Mouse (Mus musculus): ENCODE measurements around the gene Parm1. TPM values are rescaled to one million over a fixed set of nuclear protein-coding genes. Genes with fewer than 3 reads are reported as not detected.

Gene Parm1
- polyA plus RNA-seq, 1 experiment from 2014 or later: 26.5 TPM

DNA sequence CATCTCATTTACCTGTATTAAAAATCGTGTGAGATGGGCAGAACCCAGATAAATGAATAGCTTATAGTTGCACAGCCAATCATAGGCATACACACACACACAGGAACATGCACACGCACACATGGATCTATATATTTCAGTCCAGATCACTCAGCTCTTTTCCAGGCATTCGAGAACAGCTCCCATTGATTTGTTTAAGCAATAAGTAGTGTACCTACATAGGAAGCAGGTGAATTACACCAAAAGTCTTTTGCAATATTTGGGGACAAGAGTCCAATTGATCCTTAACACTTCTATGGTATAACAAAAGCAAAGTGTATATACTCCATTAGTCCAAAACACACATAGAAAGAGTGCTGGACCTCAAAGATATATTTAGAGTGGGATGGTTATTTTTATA, 94.2 kb downstream of the Parm1 start:
- Histone ChIP-seq H3K36me3 (no peaks in the 10 kb centered on the region), H3K27ac (no peak overlapping the region), H3K27me3 (replicated peaks) (no peaks in the 10 kb centered on the region), H3K9me3 (no peaks in the 10 kb centered on the region), H3K4me3 (replicated peaks) (no peak overlapping the region), H3K4me2 (no peak overlapping the region), H3K4me1 (0 out of 2 replicates have a peak, but pooled peaks cover 3% of the 10 kb centered on the region), H3K9ac (no peak overlapping the region)
- 84% methylated on average over 3 of the region's 3 CpGs for WGBS
- no peak for ATAC-seq (ENCODE audit: insufficient read depth, low FRiP score, low read depth)

DNA sequence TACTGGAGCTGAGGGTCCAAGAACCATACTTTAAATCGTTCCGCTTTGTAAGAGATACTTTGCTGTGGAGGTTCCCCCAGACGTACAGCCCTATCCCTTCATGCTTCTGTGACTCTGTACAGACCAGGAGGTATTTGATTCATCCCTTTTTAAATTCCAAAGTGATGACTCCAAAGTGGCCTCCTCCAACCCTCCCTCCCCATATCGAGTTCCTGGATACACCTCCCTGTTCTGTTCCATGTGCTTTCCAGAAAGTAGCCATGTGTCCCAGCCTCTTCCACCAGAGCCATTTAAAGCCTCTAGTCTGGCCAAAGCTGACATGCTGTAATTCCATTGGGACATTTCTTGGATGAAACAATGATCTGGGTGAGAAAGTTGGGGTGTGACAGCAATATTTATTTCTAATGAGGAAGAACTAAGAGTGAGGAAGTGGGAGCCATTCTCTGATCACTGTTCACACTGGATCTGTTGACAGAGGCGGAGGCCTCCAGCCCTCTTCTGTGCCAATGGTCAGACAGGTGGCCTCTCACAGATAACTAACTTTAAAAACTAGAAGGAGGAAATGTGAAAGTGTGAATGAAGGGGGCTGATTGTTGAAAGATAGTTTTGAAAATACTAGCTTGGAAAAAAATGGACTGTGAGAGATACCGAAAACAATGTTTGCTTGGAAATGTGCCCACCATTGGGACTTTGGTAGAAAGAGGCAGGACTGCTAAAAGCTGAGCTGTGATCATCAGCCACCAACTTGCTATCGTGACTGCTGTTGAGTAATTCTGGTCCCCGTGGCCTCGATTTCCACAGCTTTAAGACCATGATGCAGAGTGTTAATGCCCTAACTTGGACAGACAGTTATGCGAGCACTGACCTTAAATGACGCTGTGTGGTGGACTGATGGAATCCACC, 100.2 kb downstream of the Parm1 start:
- H3K27me3 ChIP-seq (replicated peaks): no peaks in the 10 kb centered on the region
- H3K4me2 ChIP-seq: no peak overlapping the region
- no peaks in the 10 kb centered on the region for H3K4me1 ChIP-seq
- no peak overlapping the region for H3K9ac ChIP-seq
- no peaks in the 10 kb centered on the region for H3K36me3 ChIP-seq
- H3K9me3 ChIP-seq: no peaks in the 10 kb centered on the region
- no peak overlapping the region for H3K27ac ChIP-seq
- WGBS: 81% methylated on average over 11 of the region's 11 CpGs
- H3K4me3 ChIP-seq (replicated peaks): no peak overlapping the region
- ATAC-seq (ENCODE audit: insufficient read depth, low FRiP score, low read depth): no peak

DNA sequence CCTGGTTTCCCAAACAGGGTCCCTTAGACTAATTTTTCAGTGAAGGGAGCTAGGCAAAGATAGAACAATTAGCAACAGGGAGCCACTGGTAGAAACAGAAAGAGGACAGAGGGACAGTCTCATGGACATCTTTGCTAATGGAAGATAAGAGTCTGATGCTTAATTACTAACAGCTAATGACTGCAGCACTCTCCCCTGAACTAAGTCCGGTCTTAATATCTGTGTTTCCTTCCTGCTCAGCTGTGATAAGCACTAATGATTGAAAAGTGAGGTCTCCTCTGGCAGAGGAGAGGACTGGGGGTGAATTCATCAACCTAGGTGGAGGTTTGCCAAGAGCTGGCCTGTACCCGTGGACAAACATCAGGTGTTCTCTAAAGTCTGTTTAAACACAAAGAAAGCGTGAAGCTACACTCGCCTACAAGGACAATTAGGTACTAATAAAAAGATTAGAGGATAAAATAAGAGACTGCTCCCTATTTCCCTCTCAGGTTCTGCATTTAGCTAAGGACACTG, 101.3 kb downstream of the Parm1 start:
- Histone ChIP-seq H3K27ac (no peak overlapping the region), H3K4me1 (no peaks in the 10 kb centered on the region), H3K36me3 (no peaks in the 10 kb centered on the region), H3K27me3 (replicated peaks) (no peaks in the 10 kb centered on the region), H3K9me3 (no peaks in the 10 kb centered on the region), H3K4me2 (no peak overlapping the region), H3K9ac (no peak overlapping the region), H3K4me3 (replicated peaks) (no peak overlapping the region)
- 50% methylated on average over 4 of the region's 4 CpGs for WGBS
- no peak for ATAC-seq (ENCODE audit: insufficient read depth, low FRiP score, low read depth)

DNA sequence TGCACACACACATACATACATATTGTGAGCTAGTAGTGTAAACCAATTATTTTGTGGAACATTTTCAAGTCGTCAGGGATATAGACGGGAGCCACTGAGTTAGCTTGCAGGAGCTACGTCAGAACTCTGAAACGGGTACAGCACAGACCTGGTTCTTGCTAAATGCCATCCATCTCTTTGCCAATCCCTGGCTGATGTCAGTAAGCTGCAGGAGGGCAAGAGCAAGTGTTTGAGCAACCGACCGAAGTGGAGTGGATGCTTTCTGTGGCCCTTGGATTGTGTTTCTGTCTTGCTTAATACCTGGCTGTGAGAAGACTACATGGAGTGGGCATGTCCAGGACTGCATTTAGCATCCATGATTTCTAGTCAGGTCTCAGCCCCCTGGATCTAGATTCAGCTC, 103.8 kb downstream of the Parm1 start:
- H3K9ac ChIP-seq: no peak overlapping the region
- no peak overlapping the region for H3K4me3 ChIP-seq (replicated peaks)
- WGBS: 91% methylated on average over 6 of the region's 6 CpGs
- no peak overlapping the region for H3K4me2 ChIP-seq
- no peaks in the 10 kb centered on the region for H3K4me1 ChIP-seq
- H3K27me3 ChIP-seq (replicated peaks): no peaks in the 10 kb centered on the region
- no peaks in the 10 kb centered on the region for H3K36me3 ChIP-seq
- ATAC-seq (ENCODE audit: insufficient read depth, low FRiP score, low read depth): no peak
- H3K27ac ChIP-seq: no peak overlapping the region
- no peaks in the 10 kb centered on the region for H3K9me3 ChIP-seq

DNA sequence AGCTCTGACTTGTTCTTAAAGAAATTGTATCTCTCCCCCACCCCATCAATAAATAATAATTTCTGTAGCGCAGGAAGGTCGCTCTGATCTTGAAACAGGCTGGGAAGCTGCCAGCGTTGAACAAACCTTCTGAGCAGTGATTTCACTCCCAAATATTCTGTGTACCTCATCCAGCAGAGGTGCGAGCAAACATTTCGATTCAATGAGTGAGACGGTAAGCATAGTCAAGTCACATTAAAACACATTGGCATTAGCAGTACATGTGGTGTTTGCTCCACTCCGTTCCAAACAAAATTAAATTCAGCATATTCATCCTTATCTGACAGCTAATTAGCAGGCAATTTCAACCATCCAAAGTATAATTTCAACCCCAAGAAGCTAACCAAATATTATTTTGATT, 109.4 kb downstream of the Parm1 start:
- no peak overlapping the region for H3K27ac ChIP-seq
- no peak overlapping the region for H3K9ac ChIP-seq
- H3K4me1 ChIP-seq: no peaks in the 10 kb centered on the region
- H3K4me2 ChIP-seq: no peak overlapping the region
- H3K27me3 ChIP-seq (replicated peaks): no peaks in the 10 kb centered on the region
- H3K9me3 ChIP-seq: no peaks in the 10 kb centered on the region
- ATAC-seq (ENCODE audit: insufficient read depth, low FRiP score, low read depth): no peak
- 92% methylated on average over 7 of the region's 7 CpGs for WGBS
- H3K36me3 ChIP-seq: no peaks in the 10 kb centered on the region
- H3K4me3 ChIP-seq (replicated peaks): no peak overlapping the region

DNA sequence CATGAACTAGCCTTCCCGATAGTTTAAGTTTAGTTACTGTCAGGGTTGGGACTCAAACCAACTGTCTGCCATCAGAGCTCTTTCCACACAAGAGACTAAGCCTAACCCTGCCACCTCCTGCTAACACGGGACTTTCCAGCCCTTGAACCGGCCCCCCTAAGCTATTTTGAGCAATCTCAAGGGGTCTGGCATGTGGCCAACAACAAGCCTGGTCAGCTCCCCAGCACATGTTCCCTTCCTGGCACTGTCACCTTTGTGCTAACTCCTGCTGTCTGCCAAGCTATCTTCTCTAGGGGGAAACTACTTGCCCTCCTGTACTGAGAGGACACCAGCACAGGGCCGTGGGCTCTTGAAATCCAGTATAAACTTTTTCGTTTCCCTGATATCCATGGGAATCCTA, 112.1 kb downstream of the Parm1 start:
- Histone ChIP-seq H3K4me1 (no peaks in the 10 kb centered on the region), H3K27me3 (replicated peaks) (no peaks in the 10 kb centered on the region), H3K4me2 (no peak overlapping the region), H3K4me3 (replicated peaks) (no peak overlapping the region), H3K9me3 (no peaks in the 10 kb centered on the region), H3K9ac (no peak overlapping the region), H3K36me3 (no peaks in the 10 kb centered on the region), H3K27ac (no peak overlapping the region)
- WGBS: 48% methylated on average over 5 of the region's 5 CpGs
- no peak for ATAC-seq (ENCODE audit: insufficient read depth, low FRiP score, low read depth)

- 77% methylated on average over 4 of the region's 4 CpGs for WGBS
- no peak overlapping the region for H3K27ac ChIP-seq
Observed at GRCm38 (mm10) chr5:91651330-91651729, 133.9 kb downstream of the Parm1 start.

DNA sequence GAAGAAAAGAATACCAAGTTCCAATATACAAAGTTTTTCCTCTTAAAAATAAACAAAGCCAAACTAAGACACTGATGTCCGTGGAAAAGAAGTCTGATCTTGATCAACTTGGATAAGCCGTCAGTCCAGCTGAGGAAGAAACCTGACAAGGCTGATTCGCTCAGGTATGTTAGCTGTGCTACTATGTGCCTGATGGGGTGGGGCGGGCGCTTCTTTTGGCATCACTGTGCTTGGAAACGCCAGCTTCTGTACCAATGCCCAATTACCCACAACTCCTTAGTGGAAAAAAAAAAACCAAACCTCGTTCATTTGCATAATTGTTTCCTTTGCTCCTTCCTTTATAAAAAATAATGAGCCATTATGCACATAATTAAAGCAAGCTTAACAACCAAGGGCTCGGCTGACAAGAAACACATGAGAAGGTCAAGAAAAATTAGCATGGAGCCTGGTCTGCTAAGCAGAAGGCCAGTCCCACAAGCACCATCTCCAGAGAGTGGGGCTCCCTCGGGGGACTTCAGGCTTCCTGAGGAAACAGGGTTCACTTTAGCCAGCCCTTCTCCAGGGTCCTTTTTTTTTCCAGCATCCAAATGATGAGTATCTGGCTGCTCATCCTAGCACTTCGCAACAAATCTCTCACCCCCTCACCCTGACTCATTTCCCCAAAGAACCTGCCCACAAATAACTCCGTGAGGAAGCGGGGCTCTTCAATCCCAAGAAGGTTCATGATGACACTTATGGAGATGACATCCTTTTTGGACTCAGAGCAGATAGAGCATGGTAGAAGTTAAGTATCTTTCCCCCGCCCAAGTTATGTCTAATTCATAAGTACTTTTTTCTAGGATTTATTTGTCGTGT, 135.9 kb downstream of the Parm1 start:
- WGBS: 82% methylated on average over 14 of the region's 14 CpGs
- Histone ChIP-seq H3K27ac (no peak overlapping the region), H3K27me3 (replicated peaks) (no peaks in the 10 kb centered on the region), H3K4me3 (replicated peaks) (no peak overlapping the region), H3K36me3 (no peaks in the 10 kb centered on the region), H3K9me3 (no peaks in the 10 kb centered on the region), H3K9ac (no peak overlapping the region), H3K4me2 (no peak overlapping the region), H3K4me1 (no peaks in the 10 kb centered on the region)
- no peak for ATAC-seq (ENCODE audit: insufficient read depth, low FRiP score, low read depth)

More at GRCm38 (mm10) chr5:91651330-91651729, 133.9 kb downstream of the Parm1 start:
- H3K9me3 ChIP-seq: no peaks in the 10 kb centered on the region
- no peaks in the 10 kb centered on the region for H3K36me3 ChIP-seq
- H3K4me1 ChIP-seq: no peaks in the 10 kb centered on the region
- no peak overlapping the region for H3K4me3 ChIP-seq (replicated peaks)
- H3K9ac ChIP-seq: no peak overlapping the region
- no peaks in the 10 kb centered on the region for H3K27me3 ChIP-seq (replicated peaks)
- ATAC-seq (ENCODE audit: insufficient read depth, low FRiP score, low read depth): no peak
- H3K4me2 ChIP-seq: no peak overlapping the region

GRCm38 (mm10) chr5:91654331-91655048, 137.1 kb downstream of the Parm1 start:
- no peaks in the 10 kb centered on the region for H3K4me1 ChIP-seq
- WGBS: 90% methylated on average over 3 of the region's 3 CpGs
- ATAC-seq (ENCODE audit: insufficient read depth, low FRiP score, low read depth): no peak
- no peak overlapping the region for H3K4me3 ChIP-seq (replicated peaks)
- no peak overlapping the region for H3K27ac ChIP-seq
- no peaks in the 10 kb centered on the region for H3K27me3 ChIP-seq (replicated peaks)
- no peaks in the 10 kb centered on the region for H3K36me3 ChIP-seq
- H3K9ac ChIP-seq: no peak overlapping the region
- no peak overlapping the region for H3K4me2 ChIP-seq
- H3K9me3 ChIP-seq: no peaks in the 10 kb centered on the region

- Histone ChIP-seq H3K9ac (no peak overlapping the region), H3K9me3 (no peaks in the 10 kb centered on the region), H3K4me1 (no peaks in the 10 kb centered on the region), H3K4me2 (no peak overlapping the region), H3K27me3 (replicated peaks) (no peaks in the 10 kb centered on the region), H3K27ac (no peak overlapping the region), H3K36me3 (no peaks in the 10 kb centered on the region), H3K4me3 (replicated peaks) (no peak overlapping the region)
- ATAC-seq (ENCODE audit: insufficient read depth, low FRiP score, low read depth): no peak
- WGBS: 64% methylated on average over 3 of the region's 3 CpGs
Observed at GRCm38 (mm10) chr5:91655263-91655662, 137.8 kb downstream of the Parm1 start.

GRCm38 (mm10) chr5:91662715-91663114, 145.3 kb downstream of the Parm1 start:
- H3K27me3 ChIP-seq (replicated peaks): no peaks in the 10 kb centered on the region
- H3K4me3 ChIP-seq (replicated peaks): no peak overlapping the region
- WGBS: 71% methylated on average over 1 of the region's 1 CpGs
- H3K27ac ChIP-seq: no peak overlapping the region
- no peak overlapping the region for H3K9ac ChIP-seq
- no peaks in the 10 kb centered on the region for H3K9me3 ChIP-seq
- H3K4me1 ChIP-seq: no peaks in the 10 kb centered on the region
- ATAC-seq (ENCODE audit: insufficient read depth, low FRiP score, low read depth): no peak
- no peak overlapping the region for H3K4me2 ChIP-seq
- H3K36me3 ChIP-seq: no peaks in the 10 kb centered on the region

All from stomach, embryonic 15.5 days (tissue).